Mouse (Mus musculus): Measurements from ENCODE around the gene St8sia4.
"Not testable (repeated sequence)": the region's sequence is repeated elsewhere in the genome, so short reads cannot be mapped to it uniquely, and the experiment has no call there.

The St8sia4 gene

GRCm38 (mm10) chr1:95591101-95591500 lies 76.3 kb downstream of the St8sia4 start:
- no peak for DNase-seq (ENCODE audit: low read depth)

- peak; percentile 16 for DNase-seq (ENCODE audit: low read depth)
Observed at GRCm38 (mm10) chr1:95590108-95590507, 77.3 kb downstream of the St8sia4 start.

- no peak for DNase-seq (ENCODE audit: low read depth)
Observed at GRCm38 (mm10) chr1:95589471-95589870, 77.9 kb downstream of the St8sia4 start.

GRCm38 (mm10) chr1:95583310-95583709 lies 84.1 kb downstream of the St8sia4 start:
- DNase-seq (ENCODE audit: low read depth), result no peak

- DNase-seq (ENCODE audit: low read depth), result no peak
Observed at GRCm38 (mm10) chr1:95582264-95582663, 85.1 kb downstream of the St8sia4 start.

GRCm38 (mm10) chr1:95572619-95573540 lies 94.5 kb downstream of the St8sia4 start:
- DNase-seq (ENCODE audit: low read depth), result peak; percentile 20

GRCm38 (mm10) chr1:95571106-95571505 lies 96.3 kb downstream of the St8sia4 start:
- DNase-seq (ENCODE audit: low read depth), result no peak

- not testable (repeated sequence) for DNase-seq (ENCODE audit: low read depth)
Observed at GRCm38 (mm10) chr1:95554556-95554955, 112.8 kb downstream of the St8sia4 start.

GRCm38 (mm10) chr1:95541460-95541859 lies 125.9 kb downstream of the St8sia4 start:
- no peak for DNase-seq (ENCODE audit: low read depth)

Data from naive thymus-derived CD4-positive, alpha-beta T cell, adult 2 months (primary cell).